Mouse (Mus musculus): ENCODE measurements around the gene Olfml1. TPM values are rescaled to one million over a fixed set of nuclear protein-coding genes. Genes with fewer than 3 reads are reported as not detected.

The Olfml1 gene
- not detected for polyA plus RNA-seq (2017; shearing (Covaris generic))

DNA sequence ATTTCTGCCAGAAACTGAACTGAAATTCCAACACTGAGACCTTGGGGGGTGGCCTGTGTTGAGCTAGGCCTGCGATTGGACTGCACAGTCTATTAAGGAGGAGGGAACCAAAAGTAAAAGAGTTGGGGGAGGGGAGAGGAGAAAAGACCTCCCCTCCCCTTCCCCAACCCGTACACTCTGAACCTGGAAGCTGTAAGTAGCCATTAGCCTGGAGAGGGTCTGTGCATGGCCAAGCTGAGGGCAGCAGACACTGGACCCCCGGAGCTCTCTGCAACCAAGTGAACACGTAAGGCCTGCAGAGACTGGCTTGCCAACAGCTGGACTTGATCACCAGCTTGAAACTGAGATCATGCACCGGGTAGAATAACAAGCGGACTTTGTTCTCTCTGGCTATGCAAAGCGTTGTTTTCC, at the start of gene Olfml1:
TSS of gene Olfml1 (plus strand) at position 186 of the 411 bp plus-strand sequence.

DNA sequence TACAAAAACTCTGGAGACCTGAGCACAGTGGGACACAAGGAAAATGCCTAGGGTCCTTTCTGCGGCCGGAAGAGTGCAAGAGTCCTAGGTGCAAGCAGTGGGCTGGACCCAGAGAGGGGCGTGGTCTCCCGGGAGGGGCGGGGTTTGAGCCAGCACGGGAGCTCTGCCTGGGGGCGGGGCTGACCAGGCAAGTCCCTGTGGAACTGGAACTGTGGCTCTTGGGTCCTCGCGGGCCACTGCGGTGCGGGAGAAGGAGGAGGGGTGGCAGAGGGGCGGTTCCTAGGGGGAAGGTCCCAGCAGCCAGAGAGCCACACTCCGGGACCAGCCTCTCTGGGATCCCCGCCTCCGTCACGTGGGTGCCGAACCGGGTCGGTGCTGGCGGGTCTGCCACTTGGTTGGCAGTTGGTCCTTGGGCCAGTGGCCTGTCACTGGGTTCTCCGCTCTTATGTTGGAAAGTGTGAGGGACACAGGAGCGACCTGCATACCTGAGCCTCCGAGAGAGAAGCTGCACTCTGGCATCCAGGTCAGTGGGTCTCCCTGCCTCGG, 27.7 kb downstream of the Olfml1 start, which contains the start of gene Ppfibp2:
TSS of gene Ppfibp2 (plus strand) at position 351 of the 546 bp plus-strand sequence.

DNA sequence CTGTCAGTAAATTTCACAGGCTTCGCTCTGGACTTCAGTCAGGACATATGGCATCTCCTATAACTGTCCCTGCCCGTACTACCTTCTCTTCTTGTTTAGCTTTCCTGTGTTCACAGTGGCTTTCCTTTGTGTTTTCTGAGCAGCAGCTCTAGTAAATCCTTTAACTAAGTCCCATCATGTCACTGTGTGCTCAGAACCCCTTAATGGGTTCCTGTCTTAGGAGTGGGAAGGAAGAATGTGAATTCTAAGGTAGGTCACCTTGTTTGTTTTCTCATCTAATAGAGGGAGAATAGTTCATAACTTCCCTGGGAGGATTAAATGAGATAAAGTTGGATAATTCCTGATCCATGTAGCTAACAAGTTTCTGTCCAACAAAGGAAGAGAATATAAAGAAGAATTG, 57.8 kb downstream of the Olfml1 start, which contains the start of gene 5330417H12Rik:
TSS of gene 5330417H12Rik (minus strand) at position 101 of the 400 bp plus-strand sequence.

Other genes starting within 250 kb of the Olfml1 start
- not detected for gene Syt9, start 196.7 kb upstream of the Olfml1 start, polyA plus RNA-seq (2017; shearing (Covaris generic))
- gene Ppfibp2, start 27.8 kb downstream of the Olfml1 start, polyA plus RNA-seq (2017; shearing (Covaris generic)): 0.22 TPM
- not detected for gene 5330417H12Rik, start 57.7 kb downstream of the Olfml1 start, polyA plus RNA-seq (2017; shearing (Covaris generic))
- not detected for gene Cyb5r2, start 190.6 kb downstream of the Olfml1 start, polyA plus RNA-seq (2017; shearing (Covaris generic))
- not detected for gene Ovch2, start 233.8 kb downstream of the Olfml1 start, polyA plus RNA-seq (2017; shearing (Covaris generic))
- not detected for gene Olfr467, start 244.8 kb downstream of the Olfml1 start, polyA plus RNA-seq (2017; shearing (Covaris generic))

All from naive thymus-derived CD4-positive, alpha-beta T cell, adult 5 months (primary cell).